Mouse (Mus musculus): Measurements from ENCODE around the gene Spry2. TPM values are rescaled to one million over a fixed set of nuclear protein-coding genes. Genes with fewer than 3 reads are reported as not detected.
A peak's percentile ranks its signal among the peaks of the same experiment; 100 is the strongest.

Gene Spry2
- total RNA-seq (2021), result 10 to 100 TPM; 41.7 to 44.5 TPM
- long read RNA-seq, experiment 1, transcript Spry2-201 (2 exons, 2,087 nt), result major isoform, 5 of 6 reads
- long read RNA-seq, experiment 1, partial matches to known transcripts, result 0 of 6 reads
- long read RNA-seq, experiment 1, other reads (novel, unspliced or antisense), result 1 of 6 reads
- long read RNA-seq, experiment 2, partial matches to known transcripts, result 0 of 6 reads
- long read RNA-seq, experiment 2, other reads (novel, unspliced or antisense), result 4 of 6 reads

- DNase-seq, result peak; percentile 88
These were observed at the start of gene Spry2 for GRCm38 (mm10) chr14:105896791-105897568. Spry2 (minus strand) TSS chr14:105896819.

- no peak for DNase-seq
These were observed 44.7 kb upstream of the Spry2 start for GRCm38 (mm10) chr14:105941353-105941752.

GRCm38 (mm10) chr14:105926726-105927125 lies 30.1 kb upstream of the Spry2 start:
- DNase-seq, result no peak

DNA sequence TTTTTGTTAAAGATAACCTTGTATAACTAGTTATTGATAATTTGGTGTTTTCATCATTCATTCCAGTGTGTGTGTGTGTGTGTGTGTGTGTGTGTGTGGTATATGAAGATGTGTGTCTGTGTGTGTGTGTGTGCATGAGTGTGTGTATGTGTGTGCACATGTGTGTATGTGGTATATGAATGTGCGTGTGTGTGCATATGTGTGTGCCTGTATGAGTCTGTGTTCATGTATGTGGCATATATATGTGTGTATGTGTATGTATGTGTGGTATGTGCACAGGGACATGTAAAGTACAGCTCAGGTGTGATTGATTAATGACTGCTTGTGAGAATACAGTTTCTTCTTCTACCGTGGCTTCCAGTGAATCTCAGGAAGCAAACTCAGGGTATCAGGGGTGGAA lies 28.7 kb upstream of the Spry2 start:
- no peak for DNase-seq

DNA sequence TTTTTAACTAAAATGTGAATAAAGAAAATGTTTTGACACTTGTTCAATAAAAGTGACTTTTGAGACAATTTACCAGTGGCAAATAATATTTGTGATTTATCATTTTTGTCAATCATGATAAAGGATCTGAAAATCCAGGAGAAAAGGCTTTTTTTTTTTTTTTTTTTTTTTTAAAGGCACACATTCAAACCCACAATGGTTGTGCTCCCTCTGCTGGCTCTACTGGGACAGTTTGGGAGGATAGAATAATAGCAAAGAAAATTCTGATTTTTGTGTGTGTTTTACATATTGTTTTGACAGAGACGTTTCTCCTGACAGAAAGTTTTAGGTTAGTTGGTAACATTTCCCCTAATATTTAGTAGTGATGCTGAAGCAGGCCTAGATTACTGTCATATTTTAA lies 28.1 kb upstream of the Spry2 start:
- DNase-seq, result peak; percentile 17

GRCm38 (mm10) chr14:105922874-105923273 lies 26.3 kb upstream of the Spry2 start:
- no peak for DNase-seq

DNA sequence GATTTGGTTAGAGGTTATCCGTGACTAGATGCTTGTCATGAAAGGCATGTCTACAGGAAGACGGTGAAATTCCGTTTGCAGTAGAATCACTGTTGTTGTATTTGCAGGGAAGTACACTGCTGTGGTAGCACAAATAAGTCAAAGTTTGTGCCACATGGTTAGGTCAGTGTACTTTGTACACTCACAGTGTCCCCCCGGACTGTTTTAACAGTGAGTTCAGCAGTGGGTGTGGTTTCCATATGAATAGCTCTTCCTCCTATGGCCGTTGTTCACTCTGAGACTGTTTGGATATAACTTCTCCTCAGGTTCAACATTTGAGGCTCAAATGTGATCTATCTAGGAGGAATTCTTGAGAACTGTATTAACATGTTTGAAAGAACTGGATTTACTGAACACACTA lies 25.8 kb upstream of the Spry2 start:
- DNase-seq, result no peak

- DNase-seq, result no peak
These were observed 24.6 kb upstream of the Spry2 start for GRCm38 (mm10) chr14:105921217-105921695.

- DNase-seq, result no peak
These were observed 24.0 kb upstream of the Spry2 start for GRCm38 (mm10) chr14:105920395-105921216.

GRCm38 (mm10) chr14:105907216-105907615 lies 10.6 kb upstream of the Spry2 start:
- DNase-seq, result no peak

DNA sequence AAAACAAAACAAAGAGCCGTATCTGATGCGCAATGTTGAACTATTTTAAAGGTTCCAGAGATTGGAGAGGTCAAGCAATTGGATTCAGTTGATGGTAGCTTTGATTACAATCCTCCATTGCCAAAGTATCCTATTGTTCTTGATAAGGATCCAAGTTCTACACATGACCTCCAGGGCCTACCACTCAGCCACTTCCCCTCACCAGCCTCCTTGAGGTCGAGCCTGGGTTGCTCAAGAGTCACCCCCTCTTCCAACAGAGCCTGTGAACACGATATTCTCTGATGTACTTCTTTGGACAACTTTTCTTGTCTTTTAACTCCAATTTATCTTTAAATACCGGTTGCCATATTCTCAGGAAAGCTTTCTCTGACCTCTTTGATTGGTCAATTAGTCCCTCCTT lies 9.3 kb upstream of the Spry2 start:
- no peak for DNase-seq

DNA sequence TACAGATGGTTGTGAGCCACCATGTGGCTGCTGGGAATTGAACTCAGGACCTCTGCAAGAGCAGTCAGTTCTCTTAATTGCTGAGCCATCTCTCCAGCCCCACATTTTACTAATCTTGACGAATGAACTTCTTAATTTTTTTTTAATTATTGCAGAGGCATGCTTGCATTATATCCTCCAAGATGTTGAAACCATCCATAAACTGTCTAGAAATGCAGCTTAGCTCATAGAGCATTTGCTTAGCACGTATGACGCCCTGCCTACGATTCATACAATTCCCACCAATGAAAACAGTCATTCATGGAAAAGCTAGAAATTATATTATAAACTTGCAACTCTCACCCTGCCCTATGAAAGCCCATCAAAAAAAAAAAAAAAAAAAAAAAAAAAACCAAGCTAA lies 8.9 kb upstream of the Spry2 start:
- no peak for DNase-seq

GRCm38 (mm10) chr14:105902807-105903206 lies 6.2 kb upstream of the Spry2 start:
- DNase-seq, result peak; percentile 18

DNA sequence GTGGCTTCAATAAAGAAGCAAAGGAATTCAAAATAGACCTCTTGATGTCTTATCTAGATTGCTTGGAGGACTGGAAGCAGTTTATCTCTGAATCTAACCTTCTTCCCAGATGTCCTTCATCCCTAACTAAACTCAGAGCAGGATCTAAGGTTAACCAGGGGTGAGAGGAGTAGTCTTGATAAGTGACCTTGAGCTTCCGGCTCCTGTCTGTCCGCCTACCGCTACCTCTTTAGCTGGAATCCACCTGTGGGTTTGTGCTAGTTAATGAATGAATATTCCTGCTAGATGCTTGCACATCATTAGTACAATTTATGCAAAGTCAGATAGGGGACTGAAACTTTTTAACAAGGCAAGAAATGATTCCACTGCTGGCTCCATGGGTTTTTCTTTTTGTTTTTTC lies 4.2 kb upstream of the Spry2 start:
- DNase-seq, result no peak

DNA sequence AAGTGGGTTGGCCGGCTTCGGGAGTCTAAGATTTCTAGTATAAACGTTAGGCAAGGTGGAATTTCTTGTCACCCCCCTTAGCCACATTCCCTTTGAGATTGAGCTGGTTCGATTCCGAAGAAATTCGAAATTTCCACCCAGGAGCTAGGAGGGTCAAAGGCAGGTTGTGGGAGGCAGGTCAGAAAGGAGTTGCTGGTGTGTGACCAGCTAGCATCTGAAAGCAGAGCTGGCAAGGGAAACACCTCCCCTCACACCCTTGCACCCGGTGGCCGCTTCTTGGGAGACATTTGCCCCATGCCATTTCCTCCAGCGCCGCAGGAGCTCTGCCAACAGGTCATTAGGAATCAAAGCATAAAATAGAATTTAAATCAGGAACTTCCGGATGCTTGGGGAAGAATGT lies 2.5 kb upstream of the Spry2 start:
- peak; percentile 30 for DNase-seq

DNA sequence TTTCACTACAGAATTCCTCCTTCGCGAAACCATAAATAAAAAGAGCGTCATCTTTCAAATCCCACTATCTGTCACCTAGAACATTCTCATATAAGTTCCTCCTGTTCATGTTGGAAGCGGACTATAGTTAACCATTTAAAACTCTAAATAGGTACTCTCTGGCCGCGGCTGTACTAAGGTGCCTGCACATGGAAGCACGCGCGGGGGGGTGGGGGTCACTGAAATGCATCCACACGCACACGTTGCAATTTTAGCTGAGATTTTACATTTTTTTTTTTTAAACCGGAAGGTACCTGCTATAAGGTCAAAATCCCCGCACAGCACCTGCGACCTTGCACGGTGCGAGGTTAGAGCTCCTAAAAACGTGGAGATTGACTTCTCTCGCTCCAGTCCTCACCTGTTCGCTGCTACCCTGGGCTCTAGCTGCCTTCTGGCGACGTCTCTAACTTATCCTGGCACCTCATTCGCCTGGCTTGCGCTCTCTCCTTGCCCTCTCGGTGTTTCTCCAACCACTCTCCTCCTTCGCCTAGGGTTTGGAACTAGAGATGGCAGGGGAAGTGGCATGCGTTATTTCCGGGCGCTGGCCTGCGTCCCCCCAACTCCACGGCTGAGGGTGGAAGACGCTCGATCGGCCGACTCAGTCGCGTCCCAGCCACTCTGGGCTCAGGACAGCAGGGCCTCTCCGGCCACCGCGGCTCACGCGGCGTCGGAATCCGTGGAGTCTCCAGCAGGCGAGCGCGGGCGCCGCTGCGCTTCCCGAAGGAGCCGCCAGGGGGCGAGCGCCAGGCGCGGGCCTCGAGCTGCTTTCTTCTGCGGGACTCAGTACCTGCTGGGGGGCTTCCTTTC lies 1.9 kb upstream of the Spry2 start:
- DNase-seq, result peak; percentile 93

GRCm38 (mm10) chr14:105897569-105898101 lies 1.0 kb upstream of the Spry2 start:
- peak; percentile 64 for DNase-seq

- DNase-seq, result peak; percentile 60
These were observed 513 bp downstream of the Spry2 start for GRCm38 (mm10) chr14:105895961-105896651.

GRCm38 (mm10) chr14:105894971-105895873 lies 1.4 kb downstream of the Spry2 start:
- peak; percentile 60 for DNase-seq

DNA sequence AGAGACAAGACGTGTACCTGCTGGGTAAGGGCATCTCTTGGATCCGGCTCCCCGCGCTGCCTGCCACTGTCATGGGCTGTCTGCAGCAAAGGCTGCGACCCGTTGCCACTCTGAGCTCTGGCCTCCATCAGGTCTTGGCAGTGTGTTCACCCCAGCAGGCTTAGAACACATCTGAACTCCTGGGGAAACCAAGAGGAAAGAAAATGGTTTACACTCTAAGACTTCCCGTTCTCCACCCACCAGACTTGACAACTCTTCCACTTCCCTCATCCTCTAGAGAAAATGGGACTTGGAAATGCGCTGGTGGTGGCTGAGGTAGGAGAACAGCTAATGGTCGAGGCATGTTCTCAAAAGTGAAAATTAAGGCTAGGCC lies 3.0 kb downstream of the Spry2 start:
- no peak for DNase-seq
